Comparison of ENCODE assay signal across 8 mouse cellular contexts in genomic region chr4:40301076-40301789, GRCm38 (mm10). TPM values are rescaled to one million over a fixed set of nuclear protein-coding genes. Genes with fewer than 3 reads are reported as not detected.
DNase-seq lines count a peak whose midpoint lies in the region; ATAC-seq and TF ChIP-seq lines count a peak whose summit lies in the region.

No protein-coding gene starts in this region.

- H3K4me1 ChIP-seq in intestine, postnatal 0 days (replicated peaks; ENCODE audit: control insufficient read depth, insufficient read depth, low read length) = no peaks in the 10 kb centered on the region
- no peaks in the 10 kb centered on the region for H3K4me1 ChIP-seq in midbrain, embryonic 10.5 days

- DNase-seq in adrenal gland, adult 18-20 months (ENCODE audit: low spot score in 2 of 2) = peak; percentile 57 to 72
- DNase-seq in embryo, embryonic 11 days = peak; percentile 89
- DNase-seq in left cerebral cortex, postnatal 36 days (ENCODE audit: low spot score in 2 of 2) = peak; percentile 79 to 85
- peak; percentile 79 for DNase-seq in midbrain, embryonic 10.5 days (ENCODE audit: low spot score)
- peak; percentile 54 to 73 for DNase-seq in right cerebral cortex, postnatal 36 days (ENCODE audit: low spot score in 2 of 2)
- peak; percentile 49 to 67 for DNase-seq in urinary bladder, postnatal 4 days (ENCODE audit: low spot score in 2 of 2)

- H3K4me3 ChIP-seq in intestine, postnatal 0 days (ENCODE audit: low read depth, low read length) = no peak overlapping the region
- H3K4me3 ChIP-seq in midbrain, embryonic 10.5 days = no peak overlapping the region

- 11% methylated on average over 16 of the region's 16 CpGs for WGBS in intestine, postnatal 0 days
- WGBS in midbrain, embryonic 10.5 days = 18% methylated on average over 16 of the region's 16 CpGs

- no peaks in the 10 kb centered on the region for H3K9me3 ChIP-seq in intestine, postnatal 0 days (ENCODE audit: control insufficient read depth)
- H3K9me3 ChIP-seq in midbrain, embryonic 10.5 days (replicated peaks) = no peaks in the 10 kb centered on the region

- H3K36me3 ChIP-seq in intestine, postnatal 0 days (ENCODE audit: control insufficient read depth, insufficient read depth) = no peaks in the 10 kb centered on the region
- H3K36me3 ChIP-seq in midbrain, embryonic 10.5 days = no peaks in the 10 kb centered on the region

- peak overlapping the region; percentile 33 for H3K4me2 ChIP-seq in intestine, postnatal 0 days (replicated peaks; ENCODE audit: low read depth)

- H3K27ac ChIP-seq in intestine, postnatal 0 days (ENCODE audit: low read depth, low read length) = no peak overlapping the region
- H3K27ac ChIP-seq in midbrain, embryonic 10.5 days (replicated peaks) = no peak overlapping the region

- 0 out of 2 replicates have a peak, but pooled peaks cover 4% of the 10 kb centered on the region for H3K27me3 ChIP-seq in intestine, postnatal 0 days (replicated peaks; ENCODE audit: control insufficient read depth, insufficient read depth, low read length)
- 0 out of 2 replicates have a peak, but pooled peaks cover 5% of the 10 kb centered on the region for H3K27me3 ChIP-seq in midbrain, embryonic 10.5 days (ENCODE audit: low read depth, poor library complexity, severe bottlenecking)

- no peak overlapping the region for H3K9ac ChIP-seq in intestine, postnatal 0 days (ENCODE audit: low read depth, low read length)

- peak; percentile 63 for ATAC-seq in granulocyte monocyte progenitor cell, adult 5-6 weeks (replicated peaks; ENCODE audit: poor library complexity, severe bottlenecking)
- ATAC-seq in intestine, postnatal 0 days = no peak

- peak; percentile 91 for TF ChIP-seq CTCF in intestine, postnatal 0 days (IDR thresholded peaks at IDR 0.05; ENCODE audit: low read depth)

- intact Hi-C loops in left cerebral cortex, postnatal 36 days (cut with DNase I) = loop anchor here (1.0 to 5.0 kb wide), 2 partner anchors 171 to 381 kb away; partner anchors contain the start of gene Tmem215

RNA-seq across cellular contexts. Expression of gene Ndufb6, which starts 22.0 kb away (rescaled TPM):
- total RNA-seq in adrenal gland, adult 18-20 months (2021) = 100 to 1,000 TPM; 232 to 407 TPM
- 158 and 183 TPM in 2 replicates for total RNA-seq in granulocyte monocyte progenitor cell, adult 5-6 weeks (2014; fragmentation: Nextera tagmentation)
- 46.9 and 72.7 TPM in 2 replicates for total RNA-seq in granulocyte monocyte progenitor cell, adult 5-6 weeks (2017)
- 370 and 403 TPM in 2 replicates for polyA plus RNA-seq in intestine, postnatal 0 days (2015; fragmentation: Nextera tagmentation; extraction: Ambion mirVana)
- 100 to 1,000 TPM; 170 to 180 TPM for total RNA-seq in left cerebral cortex, postnatal 36 days (2021)
- polyA plus RNA-seq in midbrain, embryonic 10.5 days (2016; fragmentation: Nextera tagmentation; extraction: Ambion mirVana) = 300 and 311 TPM in 2 replicates

RNA-seq across cellular contexts. Expression of gene Topors, which starts 31.6 kb away (rescaled TPM):
- total RNA-seq in adrenal gland, adult 18-20 months (2021) = 10 to 100 TPM; 22.9 to 29.4 TPM
- total RNA-seq in granulocyte monocyte progenitor cell, adult 5-6 weeks (2014; fragmentation: Nextera tagmentation) = 37.2 and 41.3 TPM in 2 replicates
- total RNA-seq in granulocyte monocyte progenitor cell, adult 5-6 weeks (2017) = 93.1 and 94.7 TPM in 2 replicates
- 18.3 and 19.8 TPM in 2 replicates for polyA plus RNA-seq in intestine, postnatal 0 days (2015; fragmentation: Nextera tagmentation; extraction: Ambion mirVana)
- total RNA-seq in left cerebral cortex, postnatal 36 days (2021) = 10 to 100 TPM; 18.0 to 19.5 TPM
- 45.4 and 46.9 TPM in 2 replicates for polyA plus RNA-seq in midbrain, embryonic 10.5 days (2016; fragmentation: Nextera tagmentation; extraction: Ambion mirVana)

RNA-seq across cellular contexts. Expression of gene Smim27, which starts 31.9 kb away (rescaled TPM):
- 10 to 100 TPM; 35.1 to 57.1 TPM for total RNA-seq in adrenal gland, adult 18-20 months (2021)
- 20.5 and 35.3 TPM in 2 replicates for total RNA-seq in granulocyte monocyte progenitor cell, adult 5-6 weeks (2014; fragmentation: Nextera tagmentation)
- 1.4 and 8.9 TPM in 2 replicates for total RNA-seq in granulocyte monocyte progenitor cell, adult 5-6 weeks (2017)
- 35.4 and 42.9 TPM in 2 replicates for polyA plus RNA-seq in intestine, postnatal 0 days (2015; fragmentation: Nextera tagmentation; extraction: Ambion mirVana)
- total RNA-seq in left cerebral cortex, postnatal 36 days (2021) = 10 to 100 TPM in 1 of 2 experiments, 1 to 10 TPM in 1; 9.8 to 15.1 TPM
- polyA plus RNA-seq in midbrain, embryonic 10.5 days (2016; fragmentation: Nextera tagmentation; extraction: Ambion mirVana) = 24.4 and 28.6 TPM in 2 replicates
